Comparison of ENCODE assay signal across 1 mouse cellular context in the genomic region with DNA sequence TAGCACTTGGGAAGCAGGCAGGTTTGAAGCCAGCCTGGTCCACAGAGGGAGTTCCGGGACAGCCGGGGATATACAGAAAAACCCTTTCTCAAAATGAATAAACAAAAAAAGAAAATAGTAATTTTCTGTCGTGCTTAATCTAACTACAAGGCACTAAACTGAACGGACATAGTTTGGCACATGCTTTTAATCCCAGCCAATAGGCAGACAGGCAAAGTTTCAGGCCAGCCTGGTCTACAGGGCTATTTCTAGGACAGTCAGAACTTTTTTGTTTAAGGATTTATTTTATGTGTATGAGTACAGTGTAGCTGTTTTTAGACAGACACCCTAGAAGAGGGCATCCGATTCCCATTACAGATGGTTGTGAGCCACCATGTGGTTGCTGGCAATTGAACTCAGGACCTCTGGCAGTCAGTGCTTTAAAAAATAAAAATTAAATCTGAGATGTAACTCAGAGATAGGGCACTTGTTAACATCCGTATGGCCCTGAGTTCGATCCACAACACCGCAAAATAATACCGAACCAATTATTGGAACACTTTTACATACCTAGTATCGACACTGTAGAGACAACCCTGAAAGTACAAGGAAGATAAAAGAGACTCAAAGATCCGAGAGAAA.
TF ChIP-seq lines count a peak whose summit lies in the region.

No protein-coding gene starts in this region.

TF ChIP-seq in ES-E14, 5 proteins besides CTCF, POLR2A, EP300 and RAD21 (continued from another document):
- no peak for TF ChIP-seq HCFC1 (IDR thresholded peaks at IDR 0.05; ENCODE audit: borderline replicate concordance, insufficient read depth, low read length)
